Mouse (Mus musculus): ENCODE results near the gene Rasl10a.

- TF ChIP-seq GATA1 (IDR thresholded peaks at IDR 0.05; ENCODE audit: borderline replicate concordance, low read length), result no peak
- no peak for TF ChIP-seq CTCF (IDR thresholded peaks at IDR 0.05; ENCODE audit: low read depth, low read length)
- TF ChIP-seq POLR2AphosphoS5 (IDR thresholded peaks at IDR 0.05; ENCODE audit: insufficient replicate concordance, low read depth, low read length), result no peak
- TF ChIP-seq TAL1 (conservative IDR thresholded peaks at IDR 0.05; ENCODE audit: low read depth, low read length), result no peak
- TF ChIP-seq GATA2 (IDR thresholded peaks at IDR 0.05; ENCODE audit: borderline replicate concordance, low read depth, low read length), result no peak
Measured at GRCm38 (mm10) chr11:5016286-5016685, 41.6 kb upstream of the Rasl10a start.
